Mouse (Mus musculus): ENCODE measurements around the gene Tpd52l1. TPM values are rescaled to one million over a fixed set of nuclear protein-coding genes. Genes with fewer than 3 reads are reported as not detected.

Tpd52l1 gene
- polyA plus RNA-seq, 1 experiment from 2014 or later = 62.1 TPM

- no peak overlapping the region for H3K4me2 ChIP-seq (ENCODE audit: low read length)
- ATAC-seq = no peak
- no peaks in the 10 kb centered on the region for H3K9me3 ChIP-seq (replicated peaks; ENCODE audit: control insufficient read depth, low read length, poor library complexity, severe bottlenecking)
- H3K4me1 ChIP-seq (ENCODE audit: control insufficient read depth, insufficient read depth, low read length) = no peaks in the 10 kb centered on the region
- WGBS = 72% methylated on average over 7 of the region's 7 CpGs
- no peak overlapping the region for H3K9ac ChIP-seq (ENCODE audit: low read depth, low read length)
- no peaks in the 10 kb centered on the region for H3K36me3 ChIP-seq (ENCODE audit: control insufficient read depth, insufficient read depth, low read length)
- H3K27me3 ChIP-seq (ENCODE audit: control insufficient read depth, insufficient read depth, low read depth, low read length) = no peaks in the 10 kb centered on the region
- H3K4me3 ChIP-seq (ENCODE audit: low read depth, low read length) = no peak overlapping the region
- no peak overlapping the region for H3K27ac ChIP-seq (ENCODE audit: low read length)
Measured at GRCm38 (mm10) chr10:31354886-31355461, 90.8 kb downstream of the Tpd52l1 start.

DNA sequence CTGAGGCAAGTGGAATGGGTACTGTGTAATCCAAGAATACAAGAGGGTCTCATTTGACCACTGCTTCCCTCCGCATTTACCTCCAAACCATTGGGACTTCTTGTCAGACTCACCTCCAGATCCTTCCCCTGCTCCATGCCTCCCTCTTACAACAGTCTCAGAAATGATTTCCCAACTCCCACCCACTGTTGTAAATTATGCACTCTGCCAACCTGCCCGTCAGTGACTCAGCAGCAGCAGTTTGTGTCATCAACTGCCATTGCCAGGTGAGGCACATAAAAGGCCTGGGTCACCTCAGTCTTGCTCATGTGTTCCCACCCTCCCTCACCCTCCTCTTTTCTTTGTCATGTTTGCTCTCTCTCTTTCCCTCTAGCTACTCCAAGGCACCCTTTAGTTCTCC is 91.6 kb downstream of the Tpd52l1 start:
- H3K27ac ChIP-seq (ENCODE audit: low read length) = no peak overlapping the region
- no peak overlapping the region for H3K4me2 ChIP-seq (ENCODE audit: low read length)
- H3K4me3 ChIP-seq (ENCODE audit: low read depth, low read length) = no peak overlapping the region
- no peak overlapping the region for H3K9ac ChIP-seq (ENCODE audit: low read depth, low read length)
- ATAC-seq = no peak
- WGBS = 78% methylated on average over 2 of the region's 2 CpGs
- H3K4me1 ChIP-seq (ENCODE audit: control insufficient read depth, insufficient read depth, low read length) = no peaks in the 10 kb centered on the region
- no peaks in the 10 kb centered on the region for H3K36me3 ChIP-seq (ENCODE audit: control insufficient read depth, insufficient read depth, low read length)
- no peaks in the 10 kb centered on the region for H3K9me3 ChIP-seq (replicated peaks; ENCODE audit: control insufficient read depth, low read length, poor library complexity, severe bottlenecking)
- H3K27me3 ChIP-seq (ENCODE audit: control insufficient read depth, insufficient read depth, low read depth, low read length) = no peaks in the 10 kb centered on the region

DNA sequence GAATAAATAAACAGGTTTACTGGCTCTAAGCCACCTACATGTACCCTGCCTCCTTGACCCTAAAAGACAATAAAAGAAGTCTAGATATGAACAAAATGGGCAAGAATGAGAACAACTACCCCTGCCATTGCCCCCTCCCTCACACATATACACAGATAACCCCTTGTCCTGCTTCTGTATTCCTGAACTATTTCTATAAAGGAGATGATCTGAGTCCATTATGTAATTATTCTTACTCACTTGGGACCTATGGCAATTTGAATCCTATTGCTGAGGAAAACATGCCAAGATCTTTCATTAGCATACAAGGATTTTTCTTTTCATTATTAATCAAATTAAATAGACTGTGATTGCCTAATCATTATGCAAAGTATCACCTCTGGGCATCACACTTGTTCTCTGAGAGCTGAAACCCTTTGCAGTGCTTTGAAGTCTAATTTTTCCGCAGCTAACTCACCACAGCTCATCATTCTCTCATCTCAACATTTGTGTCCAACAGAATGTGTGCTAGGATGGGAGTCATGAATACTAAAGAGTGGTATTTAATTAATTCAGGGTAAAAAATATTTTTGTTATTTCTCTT is 92.8 kb downstream of the Tpd52l1 start:
- no peak overlapping the region for H3K4me2 ChIP-seq (ENCODE audit: low read length)
- no peak overlapping the region; the same call in 1 of the 2 replicates for H3K27ac ChIP-seq (ENCODE audit: low read length)
- no peaks in the 10 kb centered on the region for H3K27me3 ChIP-seq (ENCODE audit: control insufficient read depth, insufficient read depth, low read depth, low read length)
- no peaks in the 10 kb centered on the region for H3K4me1 ChIP-seq (ENCODE audit: control insufficient read depth, insufficient read depth, low read length)
- no peaks in the 10 kb centered on the region for H3K9me3 ChIP-seq (replicated peaks; ENCODE audit: control insufficient read depth, low read length, poor library complexity, severe bottlenecking)
- H3K4me3 ChIP-seq (ENCODE audit: low read depth, low read length) = no peak overlapping the region
- 63% methylated on average over 1 of the region's 1 CpGs for WGBS
- H3K36me3 ChIP-seq (ENCODE audit: control insufficient read depth, insufficient read depth, low read length) = no peaks in the 10 kb centered on the region
- H3K9ac ChIP-seq (ENCODE audit: low read depth, low read length) = no peak overlapping the region
- ATAC-seq = peak; percentile 86

GRCm38 (mm10) chr10:31351056-31351455 is 94.7 kb downstream of the Tpd52l1 start:
- no peak overlapping the region for H3K4me3 ChIP-seq (ENCODE audit: low read depth, low read length)
- WGBS = 89% methylated on average over 2 of the region's 2 CpGs
- no peak for ATAC-seq
- no peaks in the 10 kb centered on the region for H3K36me3 ChIP-seq (ENCODE audit: control insufficient read depth, insufficient read depth, low read length)
- H3K27me3 ChIP-seq (ENCODE audit: control insufficient read depth, insufficient read depth, low read depth, low read length) = no peaks in the 10 kb centered on the region
- no peaks in the 10 kb centered on the region for H3K4me1 ChIP-seq (ENCODE audit: control insufficient read depth, insufficient read depth, low read length)
- no peak overlapping the region for H3K9ac ChIP-seq (ENCODE audit: low read depth, low read length)
- no peak overlapping the region for H3K27ac ChIP-seq (ENCODE audit: low read length)
- H3K9me3 ChIP-seq (replicated peaks; ENCODE audit: control insufficient read depth, low read length, poor library complexity, severe bottlenecking) = no peaks in the 10 kb centered on the region
- H3K4me2 ChIP-seq (ENCODE audit: low read length) = no peak overlapping the region

- Histone ChIP-seq H3K4me1 (ENCODE audit: control insufficient read depth, insufficient read depth, low read length) (no peaks in the 10 kb centered on the region), H3K9ac (ENCODE audit: low read depth, low read length) (no peak overlapping the region), H3K27ac (ENCODE audit: low read length) (no peak overlapping the region), H3K27me3 (ENCODE audit: control insufficient read depth, insufficient read depth, low read depth, low read length) (no peaks in the 10 kb centered on the region), H3K4me2 (ENCODE audit: low read length) (no peak overlapping the region), H3K9me3 (replicated peaks; ENCODE audit: control insufficient read depth, low read length, poor library complexity, severe bottlenecking) (no peaks in the 10 kb centered on the region), H3K4me3 (ENCODE audit: low read depth, low read length) (no peak overlapping the region), H3K36me3 (ENCODE audit: control insufficient read depth, insufficient read depth, low read length) (no peaks in the 10 kb centered on the region)
- 90% methylated on average over 8 of the region's 8 CpGs for WGBS
- no peak for ATAC-seq
Measured at GRCm38 (mm10) chr10:31346401-31346800, 99.4 kb downstream of the Tpd52l1 start.

DNA sequence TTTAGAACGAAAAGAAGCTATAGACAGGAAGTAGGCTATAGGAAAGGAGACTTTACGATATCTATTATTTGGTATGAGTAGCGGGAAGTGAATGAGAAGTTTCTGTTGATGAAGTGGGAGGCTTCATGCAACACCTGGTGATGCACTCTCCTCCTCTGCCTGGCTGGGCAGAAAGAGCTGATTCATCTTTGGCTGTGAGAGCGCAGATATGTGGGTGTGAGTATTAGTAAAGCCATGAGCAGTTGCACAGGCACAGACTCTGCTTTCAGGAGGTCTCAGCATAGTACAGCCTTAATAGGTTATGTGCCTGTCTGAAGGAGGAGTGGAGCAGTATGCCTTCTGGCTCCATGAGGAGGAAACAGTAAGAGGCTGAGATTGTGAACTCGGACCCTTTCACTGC is 109.3 kb downstream of the Tpd52l1 start:
- H3K27ac ChIP-seq (ENCODE audit: low read length) = no peak overlapping the region
- no peak overlapping the region for H3K4me3 ChIP-seq (ENCODE audit: low read depth, low read length)
- no peak overlapping the region for H3K9ac ChIP-seq (ENCODE audit: low read depth, low read length)
- no peaks in the 10 kb centered on the region for H3K27me3 ChIP-seq (ENCODE audit: control insufficient read depth, insufficient read depth, low read depth, low read length)
- H3K36me3 ChIP-seq (ENCODE audit: control insufficient read depth, insufficient read depth, low read length) = no peaks in the 10 kb centered on the region
- ATAC-seq = no peak
- no peaks in the 10 kb centered on the region for H3K9me3 ChIP-seq (replicated peaks; ENCODE audit: control insufficient read depth, low read length, poor library complexity, severe bottlenecking)
- H3K4me2 ChIP-seq (ENCODE audit: low read length) = no peak overlapping the region
- H3K4me1 ChIP-seq (ENCODE audit: control insufficient read depth, insufficient read depth, low read length) = no peaks in the 10 kb centered on the region
- WGBS = 87% methylated on average over 5 of the region's 5 CpGs

- no peak overlapping the region for H3K27ac ChIP-seq (ENCODE audit: low read length)
- 84% methylated on average over 4 of the region's 4 CpGs for WGBS
Measured at GRCm38 (mm10) chr10:31331225-31331775, 114.5 kb downstream of the Tpd52l1 start.

GRCm38 (mm10) chr10:31330286-31330962 is 115.3 kb downstream of the Tpd52l1 start:
- H3K4me3 ChIP-seq (ENCODE audit: low read depth, low read length) = no peak overlapping the region
- no peak overlapping the region for H3K4me2 ChIP-seq (ENCODE audit: low read length)
- no peak overlapping the region for H3K9ac ChIP-seq (ENCODE audit: low read depth, low read length)
- H3K27ac ChIP-seq (ENCODE audit: low read length) = no peak overlapping the region
- no peaks in the 10 kb centered on the region for H3K9me3 ChIP-seq (replicated peaks; ENCODE audit: control insufficient read depth, low read length, poor library complexity, severe bottlenecking)
- H3K27me3 ChIP-seq (ENCODE audit: control insufficient read depth, insufficient read depth, low read depth, low read length) = no peaks in the 10 kb centered on the region
- H3K36me3 ChIP-seq (ENCODE audit: control insufficient read depth, insufficient read depth, low read length) = peaks cover 12% of the 10 kb centered on the region
- ATAC-seq = no peak
- H3K4me1 ChIP-seq (ENCODE audit: control insufficient read depth, insufficient read depth, low read length) = no peaks in the 10 kb centered on the region
- WGBS = 93% methylated on average over 3 of the region's 3 CpGs

More at GRCm38 (mm10) chr10:31331225-31331775, 114.5 kb downstream of the Tpd52l1 start:
- Histone ChIP-seq H3K4me2 (ENCODE audit: low read length) (no peak overlapping the region), H3K9ac (ENCODE audit: low read depth, low read length) (no peak overlapping the region), H3K9me3 (replicated peaks; ENCODE audit: control insufficient read depth, low read length, poor library complexity, severe bottlenecking) (no peaks in the 10 kb centered on the region), H3K27me3 (ENCODE audit: control insufficient read depth, insufficient read depth, low read depth, low read length) (no peaks in the 10 kb centered on the region), H3K4me3 (ENCODE audit: low read depth, low read length) (no peak overlapping the region), H3K4me1 (ENCODE audit: control insufficient read depth, insufficient read depth, low read length) (no peaks in the 10 kb centered on the region), H3K36me3 (ENCODE audit: control insufficient read depth, insufficient read depth, low read length) (peaks cover 7% of the 10 kb centered on the region)
- peak; percentile 73; the same call in 1 of the 2 replicates for ATAC-seq

DNA sequence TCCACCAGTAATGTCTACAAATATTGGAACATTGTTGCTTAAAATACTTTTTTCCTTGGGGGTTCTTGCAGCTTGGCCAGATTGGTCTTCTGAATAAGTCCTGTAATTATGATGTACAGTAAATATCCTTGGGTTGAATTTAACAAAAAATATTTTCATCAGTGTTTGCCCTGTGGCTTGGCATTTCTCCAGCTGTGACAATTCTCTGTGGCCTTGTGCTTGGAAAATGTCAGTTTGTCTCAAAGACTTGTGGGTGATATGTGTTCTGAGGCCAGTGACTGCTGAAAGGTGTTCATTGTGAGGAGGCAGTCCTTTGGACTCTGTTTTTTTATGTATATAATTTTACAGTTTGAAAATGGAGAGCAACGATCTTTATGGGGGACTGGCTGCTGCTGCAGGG is 116.3 kb downstream of the Tpd52l1 start:
- H3K9me3 ChIP-seq (replicated peaks; ENCODE audit: control insufficient read depth, low read length, poor library complexity, severe bottlenecking) = no peaks in the 10 kb centered on the region
- 73% methylated on average over 1 of the region's 1 CpGs for WGBS
- ATAC-seq = no peak

More for the DNA sequence above, 116.3 kb downstream of the Tpd52l1 start:
- no peak overlapping the region for H3K4me2 ChIP-seq (ENCODE audit: low read length)
- no peak overlapping the region for H3K9ac ChIP-seq (ENCODE audit: low read depth, low read length)
- no peak overlapping the region for H3K27ac ChIP-seq (ENCODE audit: low read length)
- peaks cover 12% of the 10 kb centered on the region for H3K36me3 ChIP-seq (ENCODE audit: control insufficient read depth, insufficient read depth, low read length)
- no peak overlapping the region for H3K4me3 ChIP-seq (ENCODE audit: low read depth, low read length)
- no peaks in the 10 kb centered on the region for H3K27me3 ChIP-seq (ENCODE audit: control insufficient read depth, insufficient read depth, low read depth, low read length)
- no peaks in the 10 kb centered on the region for H3K4me1 ChIP-seq (ENCODE audit: control insufficient read depth, insufficient read depth, low read length)

Measured in midbrain, embryonic 16.5 days (tissue).